Mouse (Mus musculus) embryonic facial prominence, embryonic 14.5 days (tissue): Measurements from ENCODE around the gene Sirt4. TPM values are rescaled to one million over a fixed set of nuclear protein-coding genes. Genes with fewer than 3 reads are reported as not detected.
"Not testable (repeated sequence)": the region's sequence is repeated elsewhere in the genome, so short reads cannot be mapped to it uniquely, and the experiment has no call there.

Experiments
- ATAC-seq: fragments of 200-750 bp; cut with Nextera tagmentation; 2 replicates; pipeline ENCODE4 v1.8.0; 2017; ENCODE audit warnings: low read depth, moderate number of reproducible peaks, moderate TSS enrichment
- DNase-seq: peaks from one replicate; pipeline ENCODE4 v3.0.0-alpha.2; 2015; ENCODE audit warnings: low spot score
- H3K27ac ChIP-seq: fragments of 300-500 bp; sonication (generic); replicated peaks from 2 replicates; pipeline ENCODE4 v1.5.1; 2014; ENCODE audit warnings: low read depth, mild to moderate bottlenecking, low read length, moderate library complexity
- H3K27me3 ChIP-seq: fragments of 300-500 bp; sonication (generic); replicated peaks from 2 replicates; pipeline ENCODE4 v1.6.1; 2014; ENCODE audit warnings: low read length; ENCODE audit not compliant: control insufficient read depth, insufficient read depth
- H3K36me3 ChIP-seq: fragments of 300-500 bp; sonication (generic); 2 replicates; pipeline ENCODE4 v1.6.1; 2014; ENCODE audit warnings: low read length, mixed read lengths; ENCODE audit not compliant: control insufficient read depth, insufficient read depth
- H3K4me1 ChIP-seq: fragments of 300-500 bp; sonication (generic); 2 replicates; pipeline ENCODE4 v1.6.1; 2014; ENCODE audit warnings: antibody characterized with exemption, low read length; ENCODE audit not compliant: control insufficient read depth, insufficient read depth
- H3K4me2 ChIP-seq: fragments of 300-500 bp; sonication (generic); 2 replicates; pipeline ENCODE4 v1.6.1; 2014; ENCODE audit warnings: low read depth, mild to moderate bottlenecking, low read length, moderate library complexity, mixed read lengths
- H3K4me3 ChIP-seq: fragments of 300-500 bp; sonication (generic); 2 replicates; pipeline ENCODE4 v1.5.1; 2014; ENCODE audit warnings: low read depth, mild to moderate bottlenecking, low read length
- H3K9ac ChIP-seq: fragments of 300-500 bp; sonication (generic); 2 replicates; pipeline ENCODE4 v1.6.1; 2014; ENCODE audit warnings: low read depth, mild to moderate bottlenecking, low read length, moderate library complexity, mixed read lengths
- H3K9me3 ChIP-seq: fragments of 300-500 bp; sonication (generic); 2 replicates; pipeline ENCODE4 v1.6.1; 2016; ENCODE audit warnings: low read length; ENCODE audit not compliant: control insufficient read depth
- WGBS: fragments of 180-500 bp; shearing (Covaris S2); extraction: QIAGEN DNeasy Blood & Tissue Kit; methylation state at CpG from one replicate; pipeline ENCODE4 v1.1.7; 2014; 5-methylcytosine and 5-hydroxymethylcytosine counted together
- polyA plus RNA-seq: library from polyadenylated mRNA; unstranded; fragments of >200 nt; fragmentation: Nextera tagmentation; extraction: Ambion mirVana; gene quantifications from 2 replicates; pipeline ENCODE4 v1.2.1, GENCODE M21; 2014

Gene Sirt4
- polyA plus RNA-seq, 1 experiment from 2014 or later: 20.3 TPM

GRCm38 (mm10) chr5:115458918-115459317, 25.6 kb downstream of the Sirt4 start:
- Histone ChIP-seq H3K4me2 (no peak overlapping the region), H3K36me3 (peaks cover 5% of the 10 kb centered on the region; the same call in 1 of the 2 replicates), H3K4me3 (no peak overlapping the region), H3K4me1 (no peaks in the 10 kb centered on the region), H3K27ac (no peak overlapping the region), H3K9ac (no peak overlapping the region), H3K27me3 (no peaks in the 10 kb centered on the region), H3K9me3 (no peaks in the 10 kb centered on the region)
- 63% methylated on average over 13 of the region's 13 CpGs for WGBS
- no peak for DNase-seq
- ATAC-seq: no peak

GRCm38 (mm10) chr5:115455838-115456237, 28.7 kb downstream of the Sirt4 start:
- H3K4me2 ChIP-seq: no peak overlapping the region
- no peak for DNase-seq
- no peaks in the 10 kb centered on the region for H3K4me1 ChIP-seq
- peaks cover 32% of the 10 kb centered on the region for H3K36me3 ChIP-seq
- no peak; the same call in 1 of the 2 replicates for ATAC-seq
- no peaks in the 10 kb centered on the region for H3K9me3 ChIP-seq
- no peak overlapping the region for H3K9ac ChIP-seq
- no peak overlapping the region for H3K27ac ChIP-seq
- H3K27me3 ChIP-seq: no peaks in the 10 kb centered on the region
- H3K4me3 ChIP-seq: no peak overlapping the region
- 83% methylated on average over 7 of the region's 7 CpGs for WGBS

GRCm38 (mm10) chr5:115454422-115455090, 30.0 kb downstream of the Sirt4 start:
- H3K4me3 ChIP-seq: no peak overlapping the region
- H3K9ac ChIP-seq: no peak overlapping the region
- DNase-seq: no peak
- H3K9me3 ChIP-seq: no peaks in the 10 kb centered on the region
- H3K4me1 ChIP-seq: no peaks in the 10 kb centered on the region
- no peaks in the 10 kb centered on the region for H3K27me3 ChIP-seq
- peaks cover 44% of the 10 kb centered on the region for H3K36me3 ChIP-seq
- no peak overlapping the region for H3K27ac ChIP-seq
- 76% methylated on average over 12 of the region's 12 CpGs for WGBS
- ATAC-seq: no peak
- H3K4me2 ChIP-seq: no peak overlapping the region

- 88% methylated on average over 23 of the region's 27 CpGs for WGBS
- Histone ChIP-seq H3K27ac (no peak overlapping the region), H3K27me3 (no peaks in the 10 kb centered on the region), H3K36me3 (peaks cover 80% of the 10 kb centered on the region), H3K4me1 (no peaks in the 10 kb centered on the region), H3K9me3 (no peaks in the 10 kb centered on the region), H3K4me3 (no peak overlapping the region), H3K9ac (no peak overlapping the region), H3K4me2 (no peak overlapping the region)
- ATAC-seq (no peak; the same call in 1 of the 2 replicates), DNase-seq (no peak)
Observed at GRCm38 (mm10) chr5:115450410-115451317, 33.9 kb downstream of the Sirt4 start.

GRCm38 (mm10) chr5:115449247-115449646, 35.3 kb downstream of the Sirt4 start:
- no peaks in the 10 kb centered on the region for H3K27me3 ChIP-seq
- DNase-seq (no peak), ATAC-seq (no peak)
- H3K9ac ChIP-seq: no peak overlapping the region
- peaks cover 92% of the 10 kb centered on the region for H3K36me3 ChIP-seq
- no peaks in the 10 kb centered on the region for H3K4me1 ChIP-seq
- no peak overlapping the region for H3K27ac ChIP-seq
- no peak overlapping the region for H3K4me3 ChIP-seq
- H3K4me2 ChIP-seq: no peak overlapping the region
- WGBS: 85% methylated on average over 3 of the region's 3 CpGs
- no peaks in the 10 kb centered on the region for H3K9me3 ChIP-seq

- 83% methylated on average over 17 of the region's 17 CpGs for WGBS
- Histone ChIP-seq H3K36me3 (peaks cover 96% of the 10 kb centered on the region), H3K27ac (no peak overlapping the region), H3K4me3 (no peak overlapping the region), H3K9me3 (no peaks in the 10 kb centered on the region), H3K9ac (no peak overlapping the region), H3K4me1 (no peaks in the 10 kb centered on the region), H3K4me2 (no peak overlapping the region), H3K27me3 (no peaks in the 10 kb centered on the region)
- ATAC-seq: no peak
- no peak for DNase-seq
Observed at GRCm38 (mm10) chr5:115447108-115447507, 37.4 kb downstream of the Sirt4 start.

GRCm38 (mm10) chr5:115444130-115444529, 40.4 kb downstream of the Sirt4 start:
- Histone ChIP-seq H3K4me1 (no peaks in the 10 kb centered on the region), H3K9ac (no peak overlapping the region), H3K27me3 (no peaks in the 10 kb centered on the region), H3K4me3 (no peak overlapping the region), H3K27ac (no peak overlapping the region), H3K4me2 (no peak overlapping the region), H3K36me3 (peaks cover 88% of the 10 kb centered on the region), H3K9me3 (no peaks in the 10 kb centered on the region)
- ATAC-seq (no peak), DNase-seq (no peak)
- WGBS: 93% methylated on average over 11 of the region's 11 CpGs

GRCm38 (mm10) chr5:115442663-115443062, 41.9 kb downstream of the Sirt4 start:
- H3K9ac ChIP-seq, H3K4me3 ChIP-seq, H3K27ac ChIP-seq, H3K27me3 ChIP-seq, DNase-seq, H3K4me1 ChIP-seq, H3K9me3 ChIP-seq, ATAC-seq, H3K4me2 ChIP-seq: not testable (repeated sequence)
- WGBS: 81% methylated on average over 5 of the region's 5 CpGs
- peaks cover 82% of the 10 kb centered on the region for H3K36me3 ChIP-seq
